Mouse (Mus musculus) G1E (cell line): ENCODE results near the gene Ociad2. TPM values are rescaled to one million over a fixed set of nuclear protein-coding genes. Genes with fewer than 3 reads are reported as not detected.

Source experiments
- ATAC-seq: 2 replicates; pipeline ENCODE4 v1.8.0; 2016; ENCODE audit warnings: mild to moderate bottlenecking; ENCODE audit not compliant: insufficient number of reproducible peaks, poor library complexity, low FRiP score, severe bottlenecking; ENCODE audit errors: extremely low read depth
- DNase-seq: peaks from one replicate; pipeline ENCODE4 v3.0.0; 2012; ENCODE audit warnings: low spot score
- H3K27me3 ChIP-seq: 2 replicates; pipeline ENCODE4 v1.6.1; 2012; ENCODE audit warnings: mild to moderate bottlenecking, low read length, inconsistent platforms; ENCODE audit not compliant: insufficient read depth
- H3K36me3 ChIP-seq: replicated peaks from 2 replicates; pipeline ENCODE3; 2012; ENCODE audit warnings: mild to moderate bottlenecking, inconsistent platforms
- H3K4me1 ChIP-seq: 2 replicates; pipeline ENCODE4 v1.6.1; 2012; ENCODE audit warnings: low read depth, low read length, inconsistent platforms, mixed read lengths; ENCODE audit not compliant: insufficient read depth
- H3K4me3 ChIP-seq: 2 replicates; pipeline ENCODE4 v1.5.1; 2012; ENCODE audit warnings: low read depth, mild to moderate bottlenecking, inconsistent platforms, low read length, moderate library complexity, mixed read lengths
- H3K9me3 ChIP-seq: replicated peaks from 2 replicates; pipeline ENCODE4 v1.6.1; 2012; ENCODE audit warnings: inconsistent platforms
- CTCF ChIP-seq: IDR thresholded peaks from 2 replicates; pipeline ENCODE4 v1.5.1; 2012; ENCODE audit warnings: low read depth, low read length, inconsistent platforms, mixed read lengths
- GATA1 ChIP-seq: IDR thresholded peaks from 2 replicates; pipeline ENCODE4 v1.6.1; 2012; ENCODE audit warnings: borderline replicate concordance, low read length, inconsistent platforms, mixed read lengths
- GATA2 ChIP-seq: IDR thresholded peaks from 2 replicates; pipeline ENCODE4 v1.6.1; 2012; ENCODE audit warnings: low read depth, low read length, inconsistent platforms, borderline replicate concordance
- POLR2AphosphoS5 ChIP-seq: IDR thresholded peaks from 2 replicates; pipeline ENCODE4 v1.6.1; 2012; ENCODE audit warnings: low read depth, low read length, inconsistent platforms; ENCODE audit not compliant: insufficient replicate concordance
- TAL1 ChIP-seq: conservative IDR thresholded peaks from 2 replicates; pipeline ENCODE4 v1.6.1; 2012; ENCODE audit warnings: low read depth, low read length, inconsistent platforms, mixed read lengths
- polyA plus RNA-seq: library from polyadenylated mRNA; stranded (reverse); fragments of >175 nt; gene quantifications from 2 replicates; pipeline ENCODE4 v1.2.3, GENCODE M21; 2012
- total RNA-seq, 2 experiments: library from RNA; stranded (forward) in 1 of 2; stranded (reverse) in 1 of 2; fragments of 200-1000 nt in 1 of 2; fragments of >200 nt in 1 of 2; fragmentation: Nextera tagmentation in 1 of 2; gene quantifications; 2 replicates each; pipeline ENCODE4 v1.2.3; 2014 to 2017

Gene Ociad2
- total and polyA plus RNA-seq, 3 experiments, result 1.1 TPM; not detected in 2

DNA sequence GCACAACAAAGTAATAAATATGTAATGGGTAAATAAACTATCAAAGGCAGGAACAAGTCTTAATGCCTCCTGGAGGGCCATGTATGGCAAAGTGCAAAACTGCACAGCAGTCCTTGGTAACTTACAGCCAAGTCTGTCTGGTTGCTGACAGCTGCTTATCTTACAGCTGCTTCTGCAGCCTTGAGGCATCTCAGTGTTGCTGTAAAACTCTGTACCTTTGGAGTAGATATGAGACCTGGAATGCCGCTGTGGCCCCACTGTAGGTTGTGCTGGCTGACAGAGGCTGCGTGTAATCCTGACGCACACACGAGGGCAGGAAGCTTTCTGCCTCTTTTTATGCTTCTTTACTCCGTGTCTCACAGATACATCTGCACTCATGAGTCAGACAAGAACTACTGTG lies 29.4 kb downstream of the Ociad2 start:
- Histone ChIP-seq H3K36me3 (peaks cover 91% of the 10 kb centered on the region), H3K4me3 (no peak overlapping the region; the same call in 1 of the 2 replicates), H3K9me3 (no peaks in the 10 kb centered on the region), H3K4me1 (peaks cover 66% of the 10 kb centered on the region), H3K27me3 (no peaks in the 10 kb centered on the region)
- TF ChIP-seq TAL1 (peak; percentile 69), CTCF (no peak), POLR2AphosphoS5 (no peak), GATA2 (no peak)
- DNase-seq (peak; percentile 17), ATAC-seq (peak; percentile 81)

GRCm38 (mm10) chr5:73310401-73310800 lies 30.4 kb downstream of the Ociad2 start:
- Histone ChIP-seq H3K9me3 (no peaks in the 10 kb centered on the region), H3K36me3 (peaks cover 90% of the 10 kb centered on the region), H3K4me3 (no peak overlapping the region), H3K27me3 (no peaks in the 10 kb centered on the region), H3K4me1 (peaks cover 62% of the 10 kb centered on the region)
- ATAC-seq (no peak), DNase-seq (no peak)
- TF ChIP-seq CTCF (no peak), GATA1 (no peak), POLR2AphosphoS5 (no peak), TAL1 (no peak), GATA2 (no peak)

GRCm38 (mm10) chr5:73309496-73309895 lies 31.3 kb downstream of the Ociad2 start:
- ATAC-seq, result no peak
- peaks cover 55% of the 10 kb centered on the region for H3K4me1 ChIP-seq

DNA sequence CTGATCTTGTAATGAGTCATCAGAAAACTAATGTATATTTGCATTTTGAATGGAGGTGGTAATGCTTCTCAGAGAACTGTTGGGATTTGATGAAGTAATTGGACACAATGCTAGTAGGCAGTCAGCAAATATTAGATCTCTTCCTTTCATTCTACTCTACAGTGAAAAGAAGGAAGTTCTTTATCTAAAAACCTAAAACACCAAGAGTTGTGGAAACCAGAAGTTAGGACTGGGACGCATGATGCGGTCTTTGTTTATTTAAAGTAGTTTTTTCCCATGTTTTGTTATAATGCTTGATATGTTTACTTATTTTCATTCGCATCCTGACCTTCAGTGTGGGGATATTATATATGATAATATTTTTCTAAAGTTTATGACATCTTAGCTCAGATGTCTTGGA lies 33.5 kb downstream of the Ociad2 start:
- Histone ChIP-seq H3K4me3 (no peak overlapping the region), H3K9me3 (no peaks in the 10 kb centered on the region), H3K36me3 (peaks cover 85% of the 10 kb centered on the region), H3K4me1 (peaks cover 40% of the 10 kb centered on the region), H3K27me3 (no peaks in the 10 kb centered on the region)
- DNase-seq, result no peak
- ATAC-seq, result no peak
- TF ChIP-seq CTCF (no peak), TAL1 (no peak), GATA1 (no peak), GATA2 (no peak), POLR2AphosphoS5 (no peak)

More at GRCm38 (mm10) chr5:73309496-73309895, 31.3 kb downstream of the Ociad2 start:
- H3K9me3 ChIP-seq, result no peaks in the 10 kb centered on the region
- no peak for TF ChIP-seq GATA1
- no peak for TF ChIP-seq CTCF
- TF ChIP-seq TAL1, result no peak
- no peak for TF ChIP-seq POLR2AphosphoS5
- no peak for TF ChIP-seq GATA2
- peaks cover 90% of the 10 kb centered on the region for H3K36me3 ChIP-seq
- no peak for DNase-seq
- H3K4me3 ChIP-seq, result no peak overlapping the region
- no peaks in the 10 kb centered on the region for H3K27me3 ChIP-seq

DNA sequence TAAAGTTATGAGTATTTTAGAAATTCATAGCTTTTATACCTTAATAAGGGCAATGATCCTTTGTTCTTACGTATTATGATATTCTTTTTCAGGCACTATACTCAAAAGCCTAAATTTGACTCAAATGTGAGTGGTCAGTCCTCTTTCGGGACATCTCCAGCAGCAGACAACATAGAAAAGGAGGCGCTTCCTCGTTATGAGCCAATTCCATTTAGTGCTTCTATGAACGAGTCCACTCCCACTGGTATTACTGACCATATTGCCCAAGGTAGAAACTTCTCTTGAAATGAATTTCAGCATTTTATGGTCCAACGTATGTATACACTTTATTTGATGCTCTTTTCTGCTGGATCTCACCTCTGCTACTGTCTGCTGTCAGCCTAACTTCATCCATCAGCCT lies 34.3 kb downstream of the Ociad2 start:
- Histone ChIP-seq H3K27me3 (no peaks in the 10 kb centered on the region), H3K36me3 (peaks cover 86% of the 10 kb centered on the region), H3K4me1 (peaks cover 38% of the 10 kb centered on the region), H3K9me3 (no peaks in the 10 kb centered on the region), H3K4me3 (no peak overlapping the region)
- no peak for DNase-seq
- ATAC-seq, result no peak
- no peak for TF ChIP-seq CTCF
- TF ChIP-seq GATA2, result no peak
- TF ChIP-seq TAL1, result no peak
- TF ChIP-seq GATA1, result no peak
- no peak for TF ChIP-seq POLR2AphosphoS5

DNA sequence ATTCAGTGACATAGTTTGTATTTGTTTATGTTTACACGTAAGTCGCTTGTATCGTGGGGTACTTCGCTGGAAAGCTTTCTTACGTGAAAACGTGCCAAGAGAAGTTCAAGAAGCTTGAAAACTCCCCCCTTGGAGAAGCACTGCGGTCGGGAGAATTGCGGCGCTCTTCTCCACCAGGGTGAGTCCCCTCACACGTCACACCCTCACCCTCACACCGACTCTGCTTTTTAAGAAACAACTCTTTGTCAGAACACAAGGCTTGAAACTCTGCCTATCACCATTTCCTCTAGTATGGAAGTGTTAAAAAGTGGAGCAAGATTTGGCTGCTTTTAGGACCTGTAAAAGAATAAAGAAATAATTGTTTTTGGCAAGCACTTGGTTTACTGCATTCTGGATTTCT lies 36.3 kb downstream of the Ociad2 start:
- Histone ChIP-seq H3K27me3 (no peaks in the 10 kb centered on the region), H3K9me3 (no peaks in the 10 kb centered on the region), H3K36me3 (peaks cover 88% of the 10 kb centered on the region), H3K4me1 (peaks cover 35% of the 10 kb centered on the region), H3K4me3 (no peak overlapping the region)
- TF ChIP-seq CTCF, result no peak
- no peak for TF ChIP-seq GATA1
- TF ChIP-seq TAL1, result no peak
- TF ChIP-seq GATA2, result no peak
- TF ChIP-seq POLR2AphosphoS5, result no peak
- ATAC-seq (no peak), DNase-seq (no peak)

DNA sequence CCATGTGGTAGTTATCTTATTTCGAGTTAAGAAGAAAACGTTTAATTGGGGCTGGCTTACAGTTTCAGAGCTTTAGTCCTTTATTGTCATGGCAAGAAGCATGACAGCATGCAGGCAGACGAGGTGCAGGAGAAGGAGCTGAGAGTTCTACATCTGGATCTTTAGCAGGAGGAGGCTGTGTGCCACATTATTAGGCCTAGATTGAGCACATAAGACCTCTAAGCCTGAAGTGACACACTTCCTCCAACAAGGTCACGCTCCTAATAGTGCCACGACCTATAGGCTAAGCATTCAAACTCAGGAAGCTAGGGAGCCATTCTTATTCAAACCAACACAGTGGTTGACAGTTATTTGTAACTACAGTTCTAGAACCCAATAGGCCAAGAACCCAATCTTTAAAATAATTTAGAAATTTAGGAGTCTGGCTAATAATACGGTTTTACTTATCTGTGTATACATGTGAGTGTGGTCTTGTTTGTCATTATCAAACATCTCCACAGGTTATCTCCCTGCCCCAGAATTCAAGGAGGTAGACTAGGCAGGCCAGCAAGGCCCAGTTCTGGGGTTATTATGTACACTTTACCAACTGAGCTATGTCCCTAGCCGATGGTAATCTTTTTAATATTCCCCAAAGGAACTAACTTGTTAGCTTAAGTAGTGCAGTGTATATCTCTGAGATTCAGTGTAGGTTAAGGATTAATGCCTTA lies 39.1 kb downstream of the Ociad2 start:
- H3K4me3 ChIP-seq, result no peak overlapping the region
- no peaks in the 10 kb centered on the region for H3K27me3 ChIP-seq
- H3K4me1 ChIP-seq, result peaks cover 30% of the 10 kb centered on the region
- TF ChIP-seq GATA2 (no peak), TAL1 (no peak), CTCF (no peak), GATA1 (no peak), POLR2AphosphoS5 (no peak)
- no peaks in the 10 kb centered on the region for H3K9me3 ChIP-seq
- peaks cover 78% of the 10 kb centered on the region for H3K36me3 ChIP-seq
- ATAC-seq (no peak), DNase-seq (no peak)
